Mouse (Mus musculus): Measurements from ENCODE around the gene Timm8a2.
"Not testable (repeated sequence)": the region's sequence is repeated elsewhere in the genome, so short reads cannot be mapped to it uniquely, and the experiment has no call there.

Timm8a2 gene

DNA sequence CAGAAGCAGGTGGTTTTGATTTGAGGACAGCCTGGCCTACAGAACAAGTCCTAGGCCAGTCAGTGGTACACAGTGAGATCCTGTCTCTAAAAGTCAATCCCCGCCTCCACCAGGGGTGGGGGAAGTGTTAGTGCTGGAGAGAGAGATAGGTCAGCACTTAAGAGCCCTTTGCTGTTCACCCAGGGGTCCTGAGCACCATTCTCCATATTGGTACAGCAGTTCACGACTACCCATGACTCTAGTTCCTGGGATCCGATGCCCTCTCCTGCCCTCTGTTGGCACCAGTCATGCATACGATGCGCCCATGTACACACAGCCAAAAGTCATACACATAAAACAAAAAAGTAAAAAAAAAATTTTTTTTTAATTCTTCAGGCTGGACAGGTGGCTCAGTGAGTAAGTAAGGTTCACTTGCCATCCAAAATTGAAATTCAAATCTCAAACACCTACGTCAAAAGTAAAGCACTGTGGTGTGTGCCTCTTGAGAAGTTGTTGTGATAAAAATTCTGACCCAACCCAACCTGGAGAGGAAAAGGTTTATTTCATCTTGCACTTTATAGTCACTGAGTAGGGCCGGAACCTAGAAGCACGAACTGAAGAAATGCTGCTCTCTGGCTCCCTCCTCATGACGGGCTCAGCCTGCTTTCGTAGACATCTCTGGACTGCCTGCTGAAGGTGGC, 28.1 kb downstream of the Timm8a2 start:
- peak; percentile 53 to 60 for DNase-seq

DNA sequence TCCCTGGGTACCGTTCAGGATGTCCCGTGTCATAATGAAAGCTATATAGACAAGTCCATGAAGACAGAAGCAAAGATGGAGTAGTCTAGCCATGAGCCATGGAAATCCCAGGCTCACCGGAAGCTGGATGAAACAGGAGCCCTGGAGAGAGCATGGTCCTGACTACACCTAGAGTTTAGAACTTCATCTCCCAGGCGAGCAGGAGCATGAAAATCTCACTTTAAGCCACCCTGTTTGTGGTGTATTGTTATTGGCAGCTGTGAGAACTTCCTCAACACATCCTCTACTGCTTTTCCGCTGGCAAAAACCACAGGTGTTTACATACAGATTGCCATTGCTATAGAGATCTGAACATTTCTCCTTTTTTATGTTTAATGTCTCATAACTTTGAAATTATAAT, 29.1 kb downstream of the Timm8a2 start:
- DNase-seq, result peak; percentile 55 to 59

DNA sequence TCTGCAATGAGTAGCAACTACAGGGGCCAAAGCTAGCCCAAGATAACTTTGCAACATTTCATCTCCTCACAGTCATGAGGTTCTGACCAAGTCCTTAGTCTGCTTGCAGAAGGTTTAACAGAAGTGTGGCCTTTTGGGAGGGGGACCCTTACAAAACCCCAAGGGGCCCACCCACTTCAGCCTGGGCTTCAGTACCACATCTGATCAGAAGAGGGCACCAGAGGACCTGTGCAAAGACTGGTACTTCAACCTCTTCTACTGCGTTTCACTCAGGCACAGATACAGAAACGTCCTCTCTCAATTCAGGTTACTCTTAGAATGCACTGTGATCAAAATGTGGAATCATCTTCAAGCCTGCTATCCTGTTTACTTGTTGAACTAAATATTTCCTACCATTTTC, 30.0 kb downstream of the Timm8a2 start:
- peak; percentile 88 to 89 for DNase-seq

DNA sequence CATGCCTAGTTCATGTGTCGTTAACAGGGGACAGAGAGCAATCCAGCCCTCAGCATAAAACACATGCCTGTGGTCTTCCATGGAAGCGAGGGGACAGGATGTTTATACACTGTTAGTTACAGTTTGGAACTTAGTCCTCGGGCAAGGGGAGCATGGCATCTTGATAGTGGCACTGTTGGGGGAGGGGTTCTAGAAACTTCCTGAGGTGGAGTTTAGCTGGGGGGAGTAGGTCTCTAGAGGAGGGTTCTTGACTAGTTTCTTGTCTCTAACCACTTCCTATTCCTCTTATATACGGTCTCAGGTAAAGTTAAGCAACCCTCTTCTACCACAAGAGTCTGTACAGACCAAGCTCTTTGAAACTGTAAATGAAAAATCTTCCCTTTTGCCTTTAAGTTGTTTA, 31.8 kb downstream of the Timm8a2 start:
- peak; percentile 51 to 63 for DNase-seq

DNA sequence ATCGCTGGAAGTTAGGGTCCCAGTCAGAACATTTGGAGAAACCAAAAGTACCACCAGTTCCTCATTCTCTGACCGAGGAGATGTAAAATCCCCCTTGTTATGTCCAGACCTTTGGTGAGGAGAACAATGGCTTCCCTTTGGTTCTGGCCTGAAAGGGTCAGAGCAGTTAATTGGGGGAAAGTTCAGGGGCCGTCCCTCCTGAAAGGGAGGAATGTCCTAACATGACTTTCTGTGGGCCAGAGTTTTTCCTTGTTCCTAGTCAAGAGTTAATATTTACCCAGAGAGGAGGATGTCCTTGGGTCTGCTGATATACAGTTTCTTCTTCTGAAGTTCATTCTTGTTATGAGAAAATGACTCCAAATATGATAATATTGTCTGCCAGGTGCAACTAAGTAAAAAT, 33.6 kb downstream of the Timm8a2 start:
- not testable (repeated sequence) for DNase-seq

DNA sequence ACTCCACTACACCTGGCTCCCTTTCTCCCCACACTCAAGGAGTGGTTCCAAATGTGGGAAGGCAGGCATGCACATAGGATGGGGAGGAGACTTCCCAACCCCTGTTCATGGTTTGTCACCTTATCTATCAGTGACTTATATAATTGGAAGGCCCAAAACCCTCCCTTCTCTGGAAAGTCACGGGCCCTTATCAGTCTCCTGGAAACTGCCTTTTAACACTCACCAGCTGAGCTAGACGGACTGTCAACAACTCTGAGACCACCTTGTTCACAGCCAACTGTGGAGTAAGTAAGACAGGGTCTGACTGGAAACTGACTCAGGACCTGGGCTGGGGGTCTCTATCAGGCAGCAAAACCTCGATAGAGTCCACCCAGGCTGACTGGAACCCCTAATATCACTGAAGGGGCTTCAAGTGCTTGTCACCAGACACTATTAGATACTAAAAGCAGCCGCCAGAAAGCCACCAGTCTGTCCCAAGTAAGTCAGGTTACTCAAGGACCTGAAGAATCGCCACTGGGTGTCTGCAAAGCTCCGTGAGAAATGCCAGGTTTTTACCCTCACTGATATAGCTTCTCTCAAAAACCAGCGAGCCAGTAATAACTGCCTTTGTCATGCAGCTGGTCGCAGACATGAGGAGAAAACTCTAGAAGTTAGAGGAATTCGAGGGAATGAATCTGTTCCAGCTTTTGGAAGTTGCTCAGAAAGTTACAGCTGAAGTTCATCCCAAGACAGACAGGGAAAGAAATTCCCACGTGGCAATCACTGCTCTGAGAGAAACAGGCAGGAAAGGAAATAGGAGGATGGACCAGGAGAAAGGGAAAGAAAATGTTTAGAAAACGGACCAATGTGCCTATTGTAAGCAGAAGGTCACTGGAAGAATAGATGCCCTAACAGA, 34.6 kb downstream of the Timm8a2 start:
- no peak for DNase-seq

DNA sequence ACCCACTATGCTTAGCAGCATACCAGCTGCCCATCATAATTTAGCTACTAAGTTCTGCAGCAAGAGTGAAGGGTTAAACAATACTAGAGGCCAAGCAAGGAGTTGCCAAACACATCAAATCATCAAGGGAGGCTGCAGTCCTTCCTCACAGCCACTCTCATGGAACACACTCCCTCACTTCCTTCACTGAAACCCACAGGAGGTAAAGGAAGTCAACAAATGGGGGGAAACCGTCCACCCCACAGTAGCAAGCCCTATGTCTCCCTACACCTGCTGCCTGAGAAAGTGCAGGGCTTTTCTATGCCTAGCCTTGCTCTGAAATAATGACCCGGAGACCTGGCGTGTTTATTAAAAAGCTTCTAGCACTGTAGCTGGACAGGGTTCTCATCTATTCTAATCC, 35.5 kb downstream of the Timm8a2 start:
- DNase-seq, result no peak

DNA sequence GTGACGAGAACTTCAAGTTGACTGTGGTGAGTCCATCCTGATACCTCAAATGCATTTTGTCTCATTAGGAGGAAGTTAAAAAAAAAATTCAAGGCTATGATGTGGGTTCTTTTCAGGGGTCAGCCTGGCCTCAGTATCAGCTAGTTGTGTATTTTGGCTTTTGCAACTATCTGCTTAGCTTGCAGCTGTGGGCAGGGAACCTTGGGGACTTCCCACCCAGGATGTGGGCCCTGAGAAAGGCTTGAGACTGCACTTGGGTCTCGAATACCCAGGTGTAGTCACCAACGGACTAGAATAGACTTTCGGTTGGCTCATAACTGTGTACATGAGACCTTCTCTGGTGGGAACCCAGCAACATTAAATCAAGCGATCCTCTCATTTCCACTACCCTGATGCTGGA, 38.9 kb downstream of the Timm8a2 start:
- peak; percentile 60 to 66 for DNase-seq

DNA sequence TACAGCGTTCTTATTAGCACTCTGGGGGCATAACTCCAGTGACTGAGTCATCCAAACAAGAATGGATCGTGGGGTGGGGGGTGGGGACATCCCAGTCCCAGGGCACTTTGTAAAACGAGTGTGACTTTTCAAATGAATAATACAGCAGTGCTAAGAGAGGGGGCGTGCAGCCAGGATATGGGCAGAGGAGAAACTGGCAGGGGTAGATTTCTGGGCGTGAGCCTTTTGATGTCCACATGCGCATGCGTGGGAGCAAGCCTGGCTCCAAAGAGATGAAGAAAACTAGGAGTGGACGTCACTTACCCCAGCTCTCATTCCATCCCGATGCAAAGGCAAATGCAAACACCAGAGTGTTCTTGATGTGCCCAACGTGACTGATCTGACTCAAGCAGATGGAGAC, 39.9 kb downstream of the Timm8a2 start:
- no peak for DNase-seq

DNA sequence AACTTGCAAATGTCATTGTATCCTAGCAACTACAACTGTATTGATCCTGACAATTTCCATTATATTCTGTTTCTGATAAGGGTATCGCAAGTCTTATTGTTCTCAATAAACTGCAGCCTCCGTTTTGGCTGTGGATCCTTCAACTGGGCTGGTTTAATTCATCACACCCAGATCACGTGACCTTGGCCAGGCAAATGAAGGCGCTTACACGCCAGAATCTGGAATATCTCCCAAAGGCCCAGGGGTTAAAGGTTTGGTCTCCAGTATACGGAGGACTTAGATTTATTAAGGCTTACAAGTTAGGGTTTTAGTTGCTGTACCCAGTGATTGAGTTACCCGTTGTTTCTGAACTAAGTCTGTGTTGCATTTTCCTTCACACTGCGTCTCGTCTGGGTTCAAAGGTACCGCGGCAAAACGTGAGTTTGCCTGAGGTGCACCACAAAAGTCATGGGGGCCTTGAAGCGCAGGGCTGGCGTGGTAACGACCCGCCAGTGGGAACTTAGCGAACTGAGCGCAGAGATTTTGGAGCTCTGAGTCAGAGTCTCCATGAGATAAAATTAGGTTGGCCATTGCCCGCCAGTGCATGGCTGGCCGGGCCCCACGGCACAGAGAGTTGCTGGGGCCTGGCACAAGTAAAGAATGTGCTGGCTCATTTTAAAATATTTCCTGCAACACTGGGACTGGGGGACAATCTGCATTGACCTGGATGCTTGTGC, 41.2 kb downstream of the Timm8a2 start:
- no peak for DNase-seq

DNA sequence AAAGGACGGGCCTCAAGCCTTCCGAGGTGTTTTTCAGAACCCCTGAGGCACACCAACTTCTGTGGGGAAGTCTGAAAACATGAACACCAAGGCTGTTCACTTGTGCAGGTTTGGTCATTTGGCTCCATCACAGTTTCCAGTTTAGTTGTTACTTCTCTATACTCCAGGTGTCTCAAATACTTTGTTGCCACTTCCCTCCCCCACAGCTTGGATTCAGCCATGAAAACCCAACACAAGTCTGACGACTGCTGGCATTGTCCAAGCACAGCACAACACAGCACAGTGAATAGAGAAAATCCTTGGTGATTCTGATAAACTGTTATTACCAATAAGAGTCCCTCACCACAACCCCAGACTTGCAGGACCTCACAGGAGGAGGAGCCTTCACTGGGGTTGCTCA, 42.5 kb downstream of the Timm8a2 start:
- DNase-seq, result no peak

DNA sequence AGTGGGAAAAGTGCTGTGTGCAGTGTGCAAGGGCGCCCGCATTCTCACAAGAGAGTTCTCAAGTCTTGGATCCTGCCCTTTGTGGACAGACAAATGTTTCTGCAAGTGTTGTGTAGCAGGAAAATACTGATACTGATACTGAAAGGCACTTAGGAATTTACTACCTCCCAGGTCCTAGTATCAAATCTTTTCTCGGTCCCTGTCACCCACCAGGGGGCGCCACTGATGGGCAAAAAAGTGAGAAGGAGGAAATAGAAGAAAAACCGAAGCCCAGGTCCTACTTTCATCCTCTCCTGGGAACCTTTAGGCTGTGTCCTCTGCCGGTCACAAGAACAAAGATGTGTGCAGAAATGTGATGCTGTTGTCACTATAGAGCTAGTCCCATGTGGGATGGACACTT, 45.0 kb downstream of the Timm8a2 start:
- peak; percentile 94 to 95 for DNase-seq

DNA sequence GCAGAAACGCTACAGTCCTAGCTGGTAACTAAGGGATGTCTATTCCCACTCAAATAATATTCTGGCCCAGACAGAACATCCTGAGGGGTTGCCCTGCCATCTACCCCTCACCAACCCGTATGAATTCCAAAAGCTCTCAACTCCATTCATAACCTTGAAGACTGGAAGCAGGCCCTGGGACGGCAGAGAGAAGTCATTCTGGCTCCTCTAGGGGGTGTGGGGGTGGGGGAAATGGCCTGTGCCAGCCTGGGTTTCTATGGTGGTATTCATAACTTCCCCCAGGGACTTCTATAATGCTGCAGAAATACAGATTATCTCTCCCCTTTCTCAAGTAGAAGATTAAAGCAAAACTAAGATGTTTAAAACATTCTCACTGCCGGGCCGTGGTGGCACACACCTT, 45.4 kb downstream of the Timm8a2 start:
- no peak for DNase-seq

DNA sequence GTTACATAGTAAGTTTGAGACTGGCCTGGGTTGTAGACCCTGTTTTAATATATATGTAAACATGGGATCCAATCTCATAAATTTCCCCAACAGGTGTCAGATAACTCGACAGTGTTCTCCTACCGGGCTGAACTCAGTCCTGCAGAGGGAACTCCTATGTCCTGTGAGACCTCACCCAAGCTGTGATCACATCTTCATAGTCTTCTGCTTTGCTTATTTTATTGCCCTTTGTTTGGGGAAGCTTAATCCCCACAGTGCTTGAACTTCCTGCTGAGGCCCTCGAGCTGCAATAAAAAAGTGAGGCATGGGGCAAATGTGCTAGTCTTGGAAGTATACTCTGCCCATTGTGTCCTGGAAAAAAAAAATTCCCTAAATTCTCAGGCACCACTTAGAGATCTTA, 46.8 kb downstream of the Timm8a2 start:
- DNase-seq, result no peak

DNA sequence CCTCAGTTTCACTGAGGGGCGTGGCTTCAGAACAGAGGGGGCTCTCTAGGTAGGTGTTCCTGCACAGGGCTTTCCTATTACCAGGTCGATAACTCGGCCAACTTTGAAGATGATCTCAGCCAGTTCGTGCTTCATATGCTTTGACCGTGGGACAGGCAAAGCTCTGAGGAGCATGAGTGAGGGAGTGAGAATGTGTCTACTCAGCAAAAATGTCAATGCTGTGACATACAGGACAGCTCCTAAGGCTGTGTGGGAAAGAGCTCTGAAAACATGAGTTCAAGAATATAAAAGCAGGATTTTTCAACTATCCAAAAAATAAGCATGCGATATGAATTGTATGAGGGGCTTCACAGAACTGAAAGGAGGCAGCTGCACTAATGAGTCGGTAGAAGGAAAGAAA, 49.0 kb downstream of the Timm8a2 start:
- no peak for DNase-seq

DNA sequence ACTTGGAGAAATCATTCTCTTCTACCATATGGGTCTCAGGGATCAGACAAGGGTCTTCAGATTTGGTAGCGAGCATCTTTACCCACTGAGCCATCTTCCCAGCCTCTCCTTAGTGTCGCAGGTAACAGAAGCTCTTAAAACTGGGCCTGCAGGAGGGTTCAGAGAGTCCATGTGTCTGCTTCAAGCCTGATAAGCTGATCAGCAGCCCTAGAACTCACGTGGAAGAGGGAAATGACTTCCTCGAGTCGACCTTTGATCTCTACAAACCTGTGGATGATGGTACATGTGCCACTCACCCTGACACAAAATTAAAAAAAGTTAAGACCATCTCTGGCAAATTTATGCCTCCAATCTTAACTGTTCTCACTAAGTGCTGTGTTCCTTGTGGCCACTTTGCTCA, 53.5 kb downstream of the Timm8a2 start:
- no peak for DNase-seq

Measured in B cell, adult 2 months (primary cell).